Mouse (Mus musculus): ENCODE results near the gene Rnf38. TPM values are rescaled to one million over a fixed set of nuclear protein-coding genes. Genes with fewer than 3 reads are reported as not detected.

The Rnf38 gene
- total and polyA plus RNA-seq, 3 experiments = 20.0 to 95.1 (median 22.9) TPM

DNA sequence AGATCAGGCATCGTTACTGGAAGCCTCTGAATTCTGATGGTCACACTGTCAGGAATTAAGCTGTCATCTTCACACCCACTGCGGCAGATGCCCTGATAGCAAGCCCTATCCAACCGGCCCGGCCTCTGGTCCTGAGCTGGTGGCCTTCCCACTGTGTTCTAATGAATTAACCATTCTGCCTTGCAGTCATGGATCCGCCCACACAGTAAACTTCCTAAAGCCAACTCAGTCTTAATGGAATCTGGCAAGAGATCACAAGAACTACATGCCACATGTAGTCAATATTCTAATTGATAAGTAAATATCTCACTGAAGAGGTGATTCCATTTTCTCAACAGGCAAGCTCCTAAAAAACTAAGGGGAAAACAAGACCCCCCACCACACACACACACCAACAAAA is 60.9 kb downstream of the Rnf38 start:
- no peak for TF ChIP-seq GATA2 (IDR thresholded peaks at IDR 0.05; ENCODE audit: borderline replicate concordance, low read depth, low read length)
- TF ChIP-seq CTCF (IDR thresholded peaks at IDR 0.05; ENCODE audit: low read depth, low read length) = no peak
- no peak for TF ChIP-seq POLR2AphosphoS5 (IDR thresholded peaks at IDR 0.05; ENCODE audit: insufficient replicate concordance, low read depth, low read length)
- H3K27me3 ChIP-seq (ENCODE audit: insufficient read depth, low read length) = peaks cover 4% of the 10 kb centered on the region; the same call in 1 of the 2 replicates
- no peaks in the 10 kb centered on the region for H3K36me3 ChIP-seq (replicated peaks)
- H3K9me3 ChIP-seq (replicated peaks) = no peaks in the 10 kb centered on the region
- ATAC-seq (ENCODE audit: extremely low read depth, insufficient number of reproducible peaks, low FRiP score, poor library complexity, severe bottlenecking) (no peak), DNase-seq (ENCODE audit: low spot score) (no peak)
- H3K4me3 ChIP-seq (ENCODE audit: low read depth, low read length) = no peak overlapping the region
- H3K4me1 ChIP-seq (ENCODE audit: insufficient read depth, low read depth, low read length) = peaks cover 18% of the 10 kb centered on the region

DNA sequence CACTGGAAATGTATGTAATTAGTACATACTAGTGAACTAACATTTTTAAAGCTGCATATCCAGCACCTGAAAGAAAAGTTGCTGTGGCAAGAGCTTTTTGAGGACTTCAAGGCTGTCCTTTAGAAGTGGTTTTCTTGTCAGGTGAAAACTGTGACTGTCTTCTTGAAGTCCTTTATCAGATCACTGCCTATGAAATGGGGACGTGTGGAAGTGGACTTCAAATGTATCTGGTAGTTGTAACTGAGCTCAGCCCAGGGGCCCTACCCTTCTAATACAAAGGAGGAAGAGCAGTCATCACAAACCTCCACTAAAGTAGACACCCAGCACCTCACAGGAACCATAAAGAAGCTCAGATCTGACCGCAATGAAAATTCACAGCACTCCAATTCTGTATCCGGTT is 63.7 kb downstream of the Rnf38 start:
- Histone ChIP-seq H3K27me3 (ENCODE audit: insufficient read depth, low read length) (no peaks in the 10 kb centered on the region), H3K9me3 (replicated peaks) (no peaks in the 10 kb centered on the region), H3K36me3 (replicated peaks) (peaks cover 3% of the 10 kb centered on the region), H3K4me3 (ENCODE audit: low read depth, low read length) (no peak overlapping the region), H3K4me1 (ENCODE audit: insufficient read depth, low read depth, low read length) (peaks cover 27% of the 10 kb centered on the region)
- no peak for DNase-seq (ENCODE audit: low spot score)
- TF ChIP-seq GATA1 (IDR thresholded peaks at IDR 0.05; ENCODE audit: borderline replicate concordance, low read length) = no peak
- TF ChIP-seq TAL1 (conservative IDR thresholded peaks at IDR 0.05; ENCODE audit: low read depth, low read length) = no peak
- TF ChIP-seq GATA2 (IDR thresholded peaks at IDR 0.05; ENCODE audit: borderline replicate concordance, low read depth, low read length) = no peak
- no peak for TF ChIP-seq CTCF (IDR thresholded peaks at IDR 0.05; ENCODE audit: low read depth, low read length)
- TF ChIP-seq POLR2AphosphoS5 (IDR thresholded peaks at IDR 0.05; ENCODE audit: insufficient replicate concordance, low read depth, low read length) = no peak
- no peak for ATAC-seq (ENCODE audit: extremely low read depth, insufficient number of reproducible peaks, low FRiP score, poor library complexity, severe bottlenecking)

GRCm38 (mm10) chr4:44168816-44169215 is 64.8 kb downstream of the Rnf38 start:
- no peaks in the 10 kb centered on the region for H3K27me3 ChIP-seq (ENCODE audit: insufficient read depth, low read length)
- no peaks in the 10 kb centered on the region for H3K9me3 ChIP-seq (replicated peaks)
- peak overlapping the region; percentile 26; the same call in 1 of the 2 replicates for H3K4me3 ChIP-seq (ENCODE audit: low read depth, low read length)
- peaks cover 3% of the 10 kb centered on the region for H3K36me3 ChIP-seq (replicated peaks)
- peaks cover 31% of the 10 kb centered on the region for H3K4me1 ChIP-seq (ENCODE audit: insufficient read depth, low read depth, low read length)
- ATAC-seq (ENCODE audit: extremely low read depth, insufficient number of reproducible peaks, low FRiP score, poor library complexity, severe bottlenecking) (no peak), DNase-seq (ENCODE audit: low spot score) (peak; percentile 30)
- no peak for TF ChIP-seq CTCF (IDR thresholded peaks at IDR 0.05; ENCODE audit: low read depth, low read length)

GRCm38 (mm10) chr4:44168231-44168647 is 65.3 kb downstream of the Rnf38 start:
- Histone ChIP-seq H3K27me3 (ENCODE audit: insufficient read depth, low read length) (no peaks in the 10 kb centered on the region), H3K36me3 (replicated peaks) (peaks cover 3% of the 10 kb centered on the region), H3K4me3 (ENCODE audit: low read depth, low read length) (peak overlapping the region; percentile 70), H3K9me3 (replicated peaks) (no peaks in the 10 kb centered on the region), H3K4me1 (ENCODE audit: insufficient read depth, low read depth, low read length) (peaks cover 37% of the 10 kb centered on the region)
- ATAC-seq (ENCODE audit: extremely low read depth, insufficient number of reproducible peaks, low FRiP score, poor library complexity, severe bottlenecking) (peak; percentile 77), DNase-seq (ENCODE audit: low spot score) (peak; percentile 94)
- TF ChIP-seq TAL1 (conservative IDR thresholded peaks at IDR 0.05; ENCODE audit: low read depth, low read length) = no peak
- TF ChIP-seq GATA1 (IDR thresholded peaks at IDR 0.05; ENCODE audit: borderline replicate concordance, low read length) = no peak
- no peak for TF ChIP-seq POLR2AphosphoS5 (IDR thresholded peaks at IDR 0.05; ENCODE audit: insufficient replicate concordance, low read depth, low read length)
- no peak for TF ChIP-seq GATA2 (IDR thresholded peaks at IDR 0.05; ENCODE audit: borderline replicate concordance, low read depth, low read length)
- no peak for TF ChIP-seq CTCF (IDR thresholded peaks at IDR 0.05; ENCODE audit: low read depth, low read length)

- Histone ChIP-seq H3K9me3 (replicated peaks) (no peaks in the 10 kb centered on the region), H3K4me1 (ENCODE audit: insufficient read depth, low read depth, low read length) (peaks cover 43% of the 10 kb centered on the region), H3K4me3 (ENCODE audit: low read depth, low read length) (peak overlapping the region; percentile 86), H3K36me3 (replicated peaks) (peaks cover 6% of the 10 kb centered on the region), H3K27me3 (ENCODE audit: insufficient read depth, low read length) (no peaks in the 10 kb centered on the region)
- peak; percentile 46 for ATAC-seq (ENCODE audit: extremely low read depth, insufficient number of reproducible peaks, low FRiP score, poor library complexity, severe bottlenecking)
- peak; percentile 90 for DNase-seq (ENCODE audit: low spot score)
- no peak for TF ChIP-seq CTCF (IDR thresholded peaks at IDR 0.05; ENCODE audit: low read depth, low read length)
These were observed 66.0 kb downstream of the Rnf38 start for GRCm38 (mm10) chr4:44167397-44168121.

GRCm38 (mm10) chr4:44166702-44167396 is 66.7 kb downstream of the Rnf38 start:
- H3K36me3 ChIP-seq (replicated peaks) = peaks cover 9% of the 10 kb centered on the region
- ATAC-seq (ENCODE audit: extremely low read depth, insufficient number of reproducible peaks, low FRiP score, poor library complexity, severe bottlenecking) (no peak), DNase-seq (ENCODE audit: low spot score) (no peak)
- no peaks in the 10 kb centered on the region for H3K27me3 ChIP-seq (ENCODE audit: insufficient read depth, low read length)
- H3K4me1 ChIP-seq (ENCODE audit: insufficient read depth, low read depth, low read length) = peaks cover 48% of the 10 kb centered on the region
- H3K9me3 ChIP-seq (replicated peaks) = no peaks in the 10 kb centered on the region
- TF ChIP-seq CTCF (IDR thresholded peaks at IDR 0.05; ENCODE audit: low read depth, low read length) = no peak
- TF ChIP-seq TAL1 (conservative IDR thresholded peaks at IDR 0.05; ENCODE audit: low read depth, low read length) = no peak
- TF ChIP-seq GATA1 (IDR thresholded peaks at IDR 0.05; ENCODE audit: borderline replicate concordance, low read length) = no peak
- TF ChIP-seq POLR2AphosphoS5 (IDR thresholded peaks at IDR 0.05; ENCODE audit: insufficient replicate concordance, low read depth, low read length) = no peak
- no peak for TF ChIP-seq GATA2 (IDR thresholded peaks at IDR 0.05; ENCODE audit: borderline replicate concordance, low read depth, low read length)
- peak overlapping the region; percentile 86 for H3K4me3 ChIP-seq (ENCODE audit: low read depth, low read length)
